Mouse (Mus musculus) liver, embryonic 15.5 days (tissue): ENCODE measurements around the gene C730034F03Rik. TPM values are rescaled to one million over a fixed set of nuclear protein-coding genes. Genes with fewer than 3 reads are reported as not detected.
A peak's percentile ranks its signal among the peaks of the same experiment; 100 is the strongest.
"Not testable (repeated sequence)": the region's sequence is repeated elsewhere in the genome, so short reads cannot be mapped to it uniquely, and the experiment has no call there.

Source experiments
- ATAC-seq: fragments of 200-750 bp; cut with Nextera tagmentation; 2 replicates; pipeline ENCODE4 v1.8.0; 2017; ENCODE audit warnings: moderate number of reproducible peaks, mild to moderate bottlenecking, moderate library complexity; ENCODE audit not compliant: insufficient read depth
- H3K27ac ChIP-seq: fragments of 300-500 bp; sonication (generic); replicated peaks from 2 replicates; pipeline ENCODE4 v1.5.1; 2015; ENCODE audit warnings: mild to moderate bottlenecking, inconsistent platforms
- H3K27me3 ChIP-seq: fragments of 300-500 bp; sonication (generic); 2 replicates; pipeline ENCODE4 v1.6.1; 2015; ENCODE audit warnings: mild to moderate bottlenecking, inconsistent platforms
- H3K36me3 ChIP-seq: fragments of 300-500 bp; sonication (generic); replicated peaks from 2 replicates; pipeline ENCODE4 v1.6.1; 2015; ENCODE audit warnings: moderate library complexity, mild to moderate bottlenecking, inconsistent platforms
- H3K4me1 ChIP-seq: fragments of 300-500 bp; sonication (generic); replicated peaks from 2 replicates; pipeline ENCODE4 v1.6.1; 2015; ENCODE audit warnings: inconsistent platforms
- H3K4me2 ChIP-seq: fragments of 300-500 bp; sonication (generic); 2 replicates; pipeline ENCODE4 v1.6.1; 2015; ENCODE audit warnings: moderate library complexity, mild to moderate bottlenecking, inconsistent platforms
- H3K4me3 ChIP-seq: fragments of 300-500 bp; sonication (generic); replicated peaks from 2 replicates; pipeline ENCODE4 v1.5.1; 2015; ENCODE audit warnings: mild to moderate bottlenecking, inconsistent platforms
- H3K9ac ChIP-seq: fragments of 300-500 bp; sonication (generic); 2 replicates; pipeline ENCODE4 v1.6.1; 2015; ENCODE audit warnings: moderate library complexity, mild to moderate bottlenecking, inconsistent platforms
- H3K9me3 ChIP-seq: fragments of 300-500 bp; sonication (generic); replicated peaks from 2 replicates; pipeline ENCODE4 v1.6.1; 2016; ENCODE audit warnings: inconsistent platforms
- WGBS: fragments of 180-500 bp; shearing (Covaris S2); methylation state at CpG from one replicate; pipeline ENCODE4 v1.1.7; 2015; ENCODE audit warnings: mixed read lengths; ENCODE audit not compliant: insufficient replicate concordance; 5-methylcytosine and 5-hydroxymethylcytosine counted together
- polyA plus RNA-seq: library from polyadenylated mRNA; unstranded; fragments of >200 nt; fragmentation: Nextera tagmentation; extraction: Ambion mirVana; gene quantifications from 2 replicates; pipeline ENCODE4 v1.2.1, GENCODE M21; 2015

Gene C730034F03Rik
- polyA plus RNA-seq, 1 experiment from 2014 or later = 1.9 TPM

DNA sequence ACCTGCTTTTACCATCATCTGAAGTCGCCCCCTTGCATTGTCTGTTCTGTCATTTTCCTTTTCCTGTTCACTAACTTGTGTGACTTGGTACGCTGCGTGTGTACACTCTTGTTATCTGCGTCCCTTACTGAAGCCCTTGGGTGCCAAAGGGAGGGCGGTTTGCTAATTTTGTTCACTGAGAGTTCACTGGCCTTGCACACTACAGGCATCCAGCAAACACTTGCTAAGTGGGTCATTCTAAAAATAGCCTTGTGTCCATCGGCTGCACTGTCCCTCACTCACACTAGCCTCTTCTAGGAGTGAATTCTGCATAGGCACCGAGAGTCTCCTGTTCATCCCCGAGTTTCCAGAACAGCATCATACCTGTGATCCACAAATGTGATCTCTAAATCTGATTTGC lies 14.1 kb upstream of the C730034F03Rik start:
- WGBS = 76% methylated on average over 8 of the region's 8 CpGs
- Histone ChIP-seq H3K36me3 (0 out of 2 replicates have a peak, but pooled peaks cover 16% of the 10 kb centered on the region), H3K9ac (no peak overlapping the region), H3K4me2 (no peak overlapping the region), H3K9me3 (no peaks in the 10 kb centered on the region), H3K4me3 (no peak overlapping the region), H3K4me1 (no peaks in the 10 kb centered on the region), H3K27ac (no peak overlapping the region), H3K27me3 (no peaks in the 10 kb centered on the region)
- ATAC-seq = no peak

DNA sequence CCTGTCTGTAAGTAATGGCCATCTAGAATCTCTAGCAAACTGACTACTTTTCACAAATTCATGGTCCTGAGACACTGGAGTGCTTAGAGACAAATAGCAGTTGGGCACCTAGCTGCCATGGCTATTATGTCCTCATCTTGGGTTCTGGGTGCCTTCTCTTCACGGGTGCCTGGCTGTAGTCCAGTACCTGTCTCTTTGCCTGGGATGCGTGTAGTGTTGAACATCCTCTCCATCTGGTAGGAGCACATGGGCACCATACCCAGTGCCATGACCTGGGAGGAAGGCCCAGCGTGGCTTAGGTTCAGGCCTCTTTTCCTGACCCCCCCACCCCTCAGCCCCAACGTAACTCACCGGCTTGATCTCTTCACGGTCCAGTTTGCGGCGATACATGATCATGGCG lies 7.5 kb upstream of the C730034F03Rik start:
- 89% methylated on average over 9 of the region's 9 CpGs for WGBS
- H3K4me3 ChIP-seq = no peak overlapping the region

DNA sequence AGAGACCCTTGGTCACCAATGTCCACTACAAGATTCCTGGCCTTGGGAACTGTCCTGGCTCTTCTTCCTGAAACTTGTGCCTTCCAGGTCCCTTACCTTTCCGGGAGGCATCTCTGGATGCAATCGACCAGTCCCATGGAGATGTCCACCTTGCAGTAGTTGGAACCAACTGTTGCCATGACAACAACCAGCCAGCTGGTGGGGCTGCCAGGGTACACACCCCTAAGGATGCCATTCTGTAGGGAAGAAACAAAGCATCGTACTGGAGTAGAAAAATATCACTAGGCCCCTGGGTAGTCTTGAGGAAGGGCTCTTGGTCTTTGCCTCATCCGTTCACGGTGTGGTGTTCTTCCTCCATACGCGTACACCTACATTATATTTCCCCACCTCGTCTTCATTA lies 4.8 kb upstream of the C730034F03Rik start:
- H3K4me3 ChIP-seq = no peak overlapping the region
- H3K27ac ChIP-seq = no peak overlapping the region
- no peaks in the 10 kb centered on the region for H3K27me3 ChIP-seq
- ATAC-seq = no peak
- H3K9ac ChIP-seq = no peak overlapping the region
- 71% methylated on average over 8 of the region's 8 CpGs for WGBS
- peaks cover 20% of the 10 kb centered on the region for H3K4me1 ChIP-seq
- H3K4me2 ChIP-seq = no peak overlapping the region
- H3K36me3 ChIP-seq = peaks cover 30% of the 10 kb centered on the region
- no peaks in the 10 kb centered on the region for H3K9me3 ChIP-seq

More for the DNA sequence above, 7.5 kb upstream of the C730034F03Rik start:
- ATAC-seq = no peak
- no peaks in the 10 kb centered on the region for H3K9me3 ChIP-seq
- H3K36me3 ChIP-seq = peaks cover 29% of the 10 kb centered on the region
- no peaks in the 10 kb centered on the region for H3K27me3 ChIP-seq
- no peak overlapping the region for H3K9ac ChIP-seq
- no peak overlapping the region for H3K4me2 ChIP-seq
- H3K4me1 ChIP-seq = peaks cover 9% of the 10 kb centered on the region
- H3K27ac ChIP-seq = no peak overlapping the region

DNA sequence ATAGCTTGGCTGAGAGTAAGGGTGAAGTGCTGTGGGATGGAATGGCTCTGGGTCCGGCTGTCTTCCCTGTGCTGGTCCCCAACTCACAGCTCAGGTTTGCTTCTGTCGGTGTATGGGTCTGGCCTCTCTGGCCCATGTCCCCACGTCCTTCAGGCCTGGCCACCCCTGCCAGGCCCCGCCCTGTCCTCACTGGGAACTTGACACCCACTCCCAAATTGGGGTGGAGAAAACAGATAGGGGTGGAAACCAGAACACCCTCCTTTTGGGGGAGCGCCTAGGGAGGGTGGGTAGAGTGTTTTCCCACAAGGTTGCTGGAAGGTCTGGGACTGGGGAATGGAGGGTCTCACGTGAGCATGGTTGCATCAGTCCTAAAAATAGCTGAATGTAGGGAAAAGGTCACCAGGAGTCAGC lies 3.7 kb upstream of the C730034F03Rik start, which contains the start of gene Cpt1b:
Gene Cpt1b, minus strand, starts transcription at position 153 of the 411 bp plus-strand sequence.
- Histone ChIP-seq H3K4me1 (peaks cover 27% of the 10 kb centered on the region), H3K27ac (0 out of 2 replicates have a peak within 1 kb of the TSS, but pooled peaks have one; percentile 41), H3K9ac (no peak within 1 kb of the TSS), H3K36me3 (peaks cover 27% of the 10 kb centered on the region), H3K4me3 (no peak within 1 kb of the TSS), H3K9me3 (no peaks in the 10 kb centered on the region), H3K4me2 (peak within 1 kb of the TSS; percentile 47), H3K27me3 (no peaks in the 10 kb centered on the region)
- ATAC-seq = no peak
- WGBS = 57% methylated on average over 6 of the region's 6 CpGs

DNA sequence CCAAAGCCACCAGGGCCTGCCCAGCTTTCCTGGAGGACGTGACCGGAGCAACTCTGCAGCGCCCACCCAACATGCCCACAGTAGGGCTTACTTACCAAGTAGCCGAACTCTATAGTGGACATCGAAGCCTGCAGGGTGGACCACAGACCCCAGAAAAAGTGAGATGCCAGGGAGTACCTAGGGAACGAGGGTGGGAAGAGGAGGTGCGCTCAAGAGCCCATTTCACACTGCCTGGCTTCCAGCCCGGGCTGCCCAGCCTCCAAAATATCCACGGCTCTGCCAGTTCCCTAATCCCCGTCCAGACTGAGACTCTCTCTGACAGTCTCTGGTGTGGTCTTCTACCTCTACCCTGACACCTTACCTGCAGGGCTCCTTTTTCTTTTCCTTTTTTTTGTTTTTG lies 2.7 kb upstream of the C730034F03Rik start:
- no peak overlapping the region for H3K27ac ChIP-seq
- peaks cover 36% of the 10 kb centered on the region for H3K4me1 ChIP-seq
- no peak for ATAC-seq
- no peak overlapping the region for H3K4me2 ChIP-seq
- H3K36me3 ChIP-seq = peaks cover 27% of the 10 kb centered on the region
- no peak overlapping the region for H3K4me3 ChIP-seq
- H3K9me3 ChIP-seq = no peaks in the 10 kb centered on the region
- H3K9ac ChIP-seq = no peak overlapping the region
- no peaks in the 10 kb centered on the region for H3K27me3 ChIP-seq
- WGBS = 84% methylated on average over 10 of the region's 10 CpGs

DNA sequence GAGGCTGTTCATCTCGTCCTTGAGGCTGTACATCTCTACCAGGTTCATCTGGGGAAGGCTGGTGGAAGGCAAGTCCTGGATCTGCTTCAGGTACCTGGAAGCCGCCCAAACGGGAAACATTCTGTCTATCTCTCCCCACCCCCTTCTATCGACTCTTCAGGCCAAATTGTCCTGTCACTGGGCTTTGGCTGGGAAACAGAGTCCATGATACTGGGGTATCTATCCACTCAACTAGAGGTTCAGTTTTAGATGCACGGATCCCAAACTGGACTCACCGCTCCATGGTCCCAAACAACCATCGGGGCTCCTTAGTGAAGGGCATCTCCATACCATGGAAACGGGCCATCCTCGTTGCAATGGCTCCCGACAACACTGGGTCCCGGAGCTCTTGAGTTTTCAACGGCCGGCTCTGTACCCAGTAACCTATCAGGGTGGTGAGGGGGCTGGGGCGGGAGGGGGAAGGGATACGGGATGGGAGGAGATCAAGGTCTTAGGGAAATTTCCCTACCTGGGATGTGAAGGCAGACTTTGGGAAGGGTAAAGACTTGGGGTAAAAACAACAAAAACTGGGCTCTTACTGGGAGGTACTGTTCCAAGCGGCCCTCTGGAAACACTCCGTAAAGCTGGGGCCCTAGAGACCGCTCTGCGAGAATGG lies 1.1 kb upstream of the C730034F03Rik start:
- 84% methylated on average over 19 of the region's 19 CpGs for WGBS
- Histone ChIP-seq H3K9me3 (no peaks in the 10 kb centered on the region), H3K4me1 (peaks cover 36% of the 10 kb centered on the region), H3K4me3 (peak overlapping the region; percentile 85), H3K36me3 (peaks cover 27% of the 10 kb centered on the region), H3K9ac (peak overlapping the region; percentile 84), H3K4me2 (peak overlapping the region; percentile 90), H3K27ac (no peak overlapping the region; the same call in 1 of the 2 replicates), H3K27me3 (no peaks in the 10 kb centered on the region)
- no peak for ATAC-seq

DNA sequence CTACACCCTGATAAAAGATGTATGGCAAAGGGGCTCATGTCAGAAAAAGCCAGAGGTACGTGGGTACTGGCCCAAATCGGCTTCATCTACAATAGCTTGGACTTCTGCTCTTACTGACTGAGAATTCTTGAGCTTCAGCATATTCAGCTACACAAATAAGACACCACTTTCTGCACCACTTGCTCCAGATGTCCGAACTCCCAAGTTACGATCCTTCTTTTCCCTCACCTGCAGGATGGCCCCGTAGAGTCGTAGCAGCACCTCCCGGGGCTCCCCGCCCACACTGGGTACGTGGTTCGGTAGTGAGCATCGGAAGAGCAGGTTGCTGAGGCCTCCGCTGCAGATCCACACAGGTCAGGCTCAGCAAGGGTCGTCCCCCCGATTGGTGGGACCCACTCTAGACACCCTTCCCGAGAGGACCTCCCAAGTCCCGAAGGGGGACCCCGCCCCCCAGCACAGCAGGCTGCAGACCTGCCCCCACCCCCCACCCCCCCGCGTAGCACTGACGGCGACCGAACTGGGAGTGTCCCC lies 503 bp upstream of the C730034F03Rik start:
- Histone ChIP-seq H3K4me2 (peak overlapping the region; percentile 90), H3K9me3 (no peaks in the 10 kb centered on the region), H3K9ac (peak overlapping the region; percentile 84), H3K36me3 (peaks cover 27% of the 10 kb centered on the region), H3K27me3 (no peaks in the 10 kb centered on the region), H3K27ac (peak overlapping the region; percentile 100), H3K4me3 (peak overlapping the region; percentile 85), H3K4me1 (peaks cover 36% of the 10 kb centered on the region)
- peak; percentile 1; the same call in 1 of the 2 replicates for ATAC-seq
- WGBS = 8% methylated on average over 22 of the region's 22 CpGs

DNA sequence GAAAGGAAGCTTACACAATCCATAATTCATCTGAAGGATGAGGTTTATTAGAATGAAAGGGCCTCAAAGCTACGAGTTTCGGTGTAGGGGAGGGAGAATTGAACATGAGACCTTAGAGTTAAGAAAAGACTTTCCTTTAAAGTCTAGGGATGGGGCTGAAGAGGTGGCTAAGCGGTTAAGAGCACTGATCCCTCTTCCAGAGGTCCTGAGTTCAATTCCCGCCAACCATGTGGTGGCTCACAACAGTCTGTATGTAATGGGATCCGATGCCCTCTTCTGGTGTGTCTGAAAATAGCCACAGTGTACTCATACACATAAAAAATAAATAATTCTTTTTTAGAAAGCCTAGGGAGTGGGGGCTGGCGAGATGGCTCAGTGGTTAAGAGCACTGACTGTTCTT lies 952 bp downstream of the C730034F03Rik start:
- peak overlapping the region; percentile 84 for H3K9ac ChIP-seq
- WGBS = 33% methylated on average over 6 of the region's 6 CpGs

DNA sequence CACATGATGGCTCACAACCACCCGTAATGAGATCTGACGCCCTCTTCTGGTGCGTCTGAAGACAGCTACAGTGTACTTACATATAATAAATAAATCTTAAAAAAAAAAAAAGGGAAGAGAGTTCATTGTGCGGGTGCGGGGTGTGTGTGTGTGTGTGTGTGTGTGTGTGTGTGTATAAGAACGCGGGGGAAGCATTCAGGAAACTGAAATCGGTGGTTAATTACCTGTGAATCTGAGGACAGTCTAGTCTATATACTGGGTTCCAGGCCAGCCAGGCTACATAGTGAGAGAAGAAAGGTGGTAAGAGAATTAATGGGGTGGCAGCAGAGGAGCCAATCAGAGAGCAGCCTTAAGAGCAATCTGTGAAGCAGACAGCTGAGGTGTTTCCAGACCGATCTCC lies 1.4 kb downstream of the C730034F03Rik start:
- not testable (repeated sequence) for H3K27me3 ChIP-seq, ATAC-seq, H3K27ac ChIP-seq, H3K9me3 ChIP-seq
- WGBS = 52% methylated on average over 9 of the region's 9 CpGs
- H3K4me2 ChIP-seq = peak overlapping the region; percentile 90
- peaks cover 33% of the 10 kb centered on the region for H3K4me1 ChIP-seq
- peaks cover 25% of the 10 kb centered on the region for H3K36me3 ChIP-seq
- H3K4me3 ChIP-seq = peak overlapping the region; percentile 85
- H3K9ac ChIP-seq = 0 out of 2 replicates have a peak overlapping the region, but pooled peaks have one; percentile 9

More for the DNA sequence above, 952 bp downstream of the C730034F03Rik start:
- H3K27me3 ChIP-seq = no peaks in the 10 kb centered on the region
- ATAC-seq = no peak
- peaks cover 27% of the 10 kb centered on the region for H3K36me3 ChIP-seq
- H3K4me2 ChIP-seq = peak overlapping the region; percentile 90
- H3K4me1 ChIP-seq = peaks cover 37% of the 10 kb centered on the region
- H3K9me3 ChIP-seq = no peaks in the 10 kb centered on the region
- H3K4me3 ChIP-seq = peak overlapping the region; percentile 85
- peak overlapping the region; percentile 100 for H3K27ac ChIP-seq

DNA sequence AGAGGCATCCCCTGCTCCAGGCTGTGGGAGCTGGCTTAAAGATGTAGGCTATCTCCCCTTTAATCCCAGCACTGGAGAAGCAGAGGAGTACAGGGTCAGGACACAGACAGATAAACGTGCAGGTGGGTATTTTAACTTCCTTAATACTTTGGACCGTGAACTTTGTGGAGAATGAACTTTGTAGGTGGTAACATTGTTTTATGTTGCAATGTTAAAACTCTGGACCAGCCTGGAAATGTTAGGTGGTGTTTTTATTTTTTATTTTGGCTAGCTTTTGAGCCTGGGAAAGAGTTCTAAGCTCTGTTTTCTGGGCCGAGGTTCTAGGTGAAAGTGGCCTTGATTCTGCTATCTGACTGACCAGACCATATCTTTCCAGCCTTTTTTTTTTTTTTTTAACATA lies 1.9 kb downstream of the C730034F03Rik start:
- Histone ChIP-seq H3K9me3 (no peaks in the 10 kb centered on the region), H3K4me3 (peak overlapping the region; percentile 85; the same call in 1 of the 2 replicates), H3K9ac (0 out of 2 replicates have a peak overlapping the region, but pooled peaks have one; percentile 9), H3K4me1 (peaks cover 32% of the 10 kb centered on the region), H3K27ac (no peak overlapping the region), H3K4me2 (0 out of 2 replicates have a peak overlapping the region, but pooled peaks have one; percentile 90), H3K27me3 (no peaks in the 10 kb centered on the region), H3K36me3 (peaks cover 20% of the 10 kb centered on the region)
- ATAC-seq = no peak
- 67% methylated on average over 3 of the region's 3 CpGs for WGBS

DNA sequence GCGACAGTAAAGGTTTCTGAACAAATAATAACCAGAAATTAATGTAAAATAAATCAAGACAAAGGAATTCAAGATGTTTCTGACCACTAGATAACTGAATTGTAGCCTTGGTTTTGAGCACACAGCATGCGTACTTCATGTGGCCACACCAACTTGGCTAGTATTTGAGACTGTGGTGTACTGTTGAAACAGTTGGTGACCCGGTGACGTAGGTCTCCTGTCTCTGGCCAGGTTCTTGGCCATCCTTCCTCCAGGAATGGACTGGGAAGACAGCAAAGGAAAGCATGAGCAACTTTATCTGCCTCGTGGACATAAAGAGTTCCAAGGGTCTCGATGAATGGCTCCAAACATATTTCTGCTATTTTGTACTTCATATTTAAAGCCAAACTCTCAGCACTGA lies 2.4 kb downstream of the C730034F03Rik start:
- H3K9me3 ChIP-seq = no peaks in the 10 kb centered on the region
- H3K27me3 ChIP-seq = no peaks in the 10 kb centered on the region
- H3K4me1 ChIP-seq = peaks cover 32% of the 10 kb centered on the region
- H3K27ac ChIP-seq = no peak overlapping the region
- no peak overlapping the region for H3K4me3 ChIP-seq
- 76% methylated on average over 6 of the region's 6 CpGs for WGBS
- H3K9ac ChIP-seq = no peak overlapping the region
- ATAC-seq = no peak
- no peak overlapping the region for H3K4me2 ChIP-seq
- H3K36me3 ChIP-seq = peaks cover 15% of the 10 kb centered on the region
